Mouse (Mus musculus) CH12.LX (cell line): ENCODE results near the gene Morc2a.

ENCODE experiments used
- CTCF ChIP-seq, 2 experiments: IDR thresholded peaks in 1 of 2; conservative IDR thresholded peaks in 1 of 2; 2 replicates each; pipeline ENCODE4 v1.5.1; 2011 to 2012; ENCODE audit warnings: low read depth in 2 of 2, low read length in 2 of 2, improper control_type of control experiment in 1 of 2, inconsistent platforms in 1 of 2, mild to moderate bottlenecking in 1 of 2, moderate library complexity in 1 of 2
- ELF1 ChIP-seq: IDR thresholded peaks from 2 replicates; pipeline ENCODE4 v1.6.1; 2014; ENCODE audit warnings: low read depth, mild to moderate bottlenecking, inconsistent platforms, low read length, improper control_type of control experiment
- EP300 ChIP-seq: IDR thresholded peaks from 2 replicates; pipeline ENCODE4 v1.6.1; 2011; ENCODE audit warnings: low read length, improper control_type of control experiment
- ETS1 ChIP-seq: conservative IDR thresholded peaks from 2 replicates; pipeline ENCODE4 v1.6.1; 2012; ENCODE audit warnings: low read depth, mild to moderate bottlenecking, inconsistent platforms, low read length, improper control_type of control experiment, moderate library complexity
- KAT2A ChIP-seq: IDR thresholded peaks from 2 replicates; pipeline ENCODE4 v1.6.1; 2012; ENCODE audit warnings: low read length, improper control_type of control experiment, inconsistent platforms; ENCODE audit not compliant: insufficient replicate concordance
- MAFK ChIP-seq: IDR thresholded peaks from 2 replicates; pipeline ENCODE4 v1.6.1; 2011; ENCODE audit warnings: low read length, improper control_type of control experiment; ENCODE audit not compliant: insufficient replicate concordance
- POLR2A ChIP-seq: IDR thresholded peaks from 2 replicates; pipeline ENCODE4 v1.6.1; 2011; ENCODE audit warnings: low read depth, mild to moderate bottlenecking, improper control_type of control experiment, low read length
- RCOR1 ChIP-seq: conservative IDR thresholded peaks from 2 replicates; pipeline ENCODE4 v1.6.1; 2012; ENCODE audit warnings: low read depth, mild to moderate bottlenecking, inconsistent platforms, low read length, improper control_type of control experiment
- SIN3A ChIP-seq: IDR thresholded peaks from 2 replicates; pipeline ENCODE4 v1.6.1; 2012; ENCODE audit warnings: low read length, improper control_type of control experiment, inconsistent platforms
- SMC3 ChIP-seq: IDR thresholded peaks from 2 replicates; pipeline ENCODE4 v1.6.1; 2011; ENCODE audit warnings: low read depth, low read length, improper control_type of control experiment

- TF ChIP-seq SIN3A: no peak
- TF ChIP-seq CTCF (conservative IDR thresholded peaks at IDR 0.05 in 1 of 2, IDR thresholded peaks at IDR 0.05 in 1 of 2; ENCODE audit: low read depth in 2 of 2, low read length in 2 of 2): no peak
- TF ChIP-seq ELF1: no peak
- TF ChIP-seq POLR2A: no peak
- TF ChIP-seq EP300: no peak
- no peak for TF ChIP-seq SMC3
- no peak for TF ChIP-seq RCOR1
- TF ChIP-seq ETS1: no peak
- no peak for TF ChIP-seq KAT2A
- TF ChIP-seq MAFK: no peak
Observed at GRCm38 (mm10) chr11:3628999-3629491, 19.9 kb upstream of the Morc2a start.
